Mouse (Mus musculus): ENCODE data around the gene Gm11011. TPM values are rescaled to one million over a fixed set of nuclear protein-coding genes. Genes with fewer than 3 reads are reported as not detected.

Gene Gm11011
- polyA plus RNA-seq (2014; fragmentation: Illumina TruSeq; extraction: RNeasy Lipid Tissue Mini Kit (QIAGEN cat#74804); ENCODE audit: low read depth, low replicate concordance) = not detected

DNA sequence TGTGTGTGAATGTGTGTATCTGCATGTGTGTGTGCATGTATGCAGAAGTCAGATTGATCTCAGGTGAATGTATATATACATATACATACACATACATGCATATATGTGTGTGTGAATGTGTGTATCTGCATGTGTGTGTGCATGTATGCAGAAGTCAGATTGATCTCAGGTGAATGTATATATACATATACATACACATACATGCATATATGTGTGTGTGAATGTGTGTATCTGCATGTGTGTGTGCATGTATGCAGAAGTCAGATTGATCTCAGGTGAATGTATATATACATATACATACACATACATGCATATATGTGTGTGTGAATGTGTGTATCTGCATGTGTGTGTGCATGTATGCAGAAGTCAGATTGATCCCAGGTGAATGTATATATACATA lies at the start of gene Gm11011:
Gene Gm11011, minus strand, starts transcription at position 101 of the 400 bp plus-strand sequence.

DNA sequence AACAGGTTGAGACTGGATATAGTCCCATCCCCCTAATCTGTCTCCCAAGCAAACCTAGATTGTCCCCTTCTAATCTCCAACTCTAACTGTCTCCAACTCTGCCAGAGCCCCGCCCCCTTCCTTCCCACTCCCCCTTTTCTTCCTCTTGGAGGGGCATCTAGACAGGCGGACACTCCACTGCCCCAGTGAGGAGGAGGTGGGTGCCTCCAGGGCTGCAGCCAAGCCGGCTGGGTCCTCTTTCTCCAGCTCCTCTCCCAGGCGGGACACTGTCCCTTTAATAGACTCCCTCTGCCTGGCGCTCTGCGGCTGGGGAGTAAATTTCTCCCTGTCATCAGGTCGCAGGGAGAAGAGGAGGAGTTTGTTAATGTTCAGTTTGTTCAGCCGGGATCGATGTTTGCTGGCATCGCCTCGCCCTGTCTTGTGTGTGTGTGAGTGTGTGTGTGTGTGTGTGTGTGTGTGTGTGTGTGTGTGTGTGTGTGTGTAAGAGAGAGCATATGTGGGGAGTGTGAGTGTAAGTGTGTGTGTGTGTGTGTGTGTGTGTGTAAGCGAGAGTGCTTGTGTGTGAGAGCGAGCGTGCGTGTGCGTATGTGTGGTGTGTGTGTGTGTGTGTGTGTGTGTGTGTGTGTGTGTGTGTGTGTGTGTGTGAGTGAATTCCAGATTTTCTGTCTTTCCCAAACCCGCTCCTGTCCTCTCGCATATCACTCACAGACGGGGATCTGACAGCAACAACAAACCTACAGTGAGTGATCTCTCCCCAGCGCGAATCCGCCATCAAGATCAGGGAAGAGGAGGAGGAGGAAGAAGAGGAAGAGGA lies 45.0 kb upstream of the Gm11011 start, which contains the start of gene Tshz2:
Gene Tshz2, plus strand, starts transcription at position 676 of the 814 bp plus-strand sequence.

Other genes with a start within 250 kb of the Gm11011 start
- 8.4 TPM for gene Tshz2, start 45.3 kb upstream of the Gm11011 start, polyA plus RNA-seq (2014; fragmentation: Illumina TruSeq; extraction: RNeasy Lipid Tissue Mini Kit (QIAGEN cat#74804); ENCODE audit: low read depth, low replicate concordance)